Mouse (Mus musculus) layer of hippocampus, adult 2 months (tissue): ENCODE results near the gene Elf2. TPM values are rescaled to one million over a fixed set of nuclear protein-coding genes. Genes with fewer than 3 reads are reported as not detected.
"Not testable (repeated sequence)": the region's sequence is repeated elsewhere in the genome, so short reads cannot be mapped to it uniquely, and the experiment has no call there.

Experiments
- DNase-seq, 2 experiments: peaks; one replicate each; pipeline ENCODE4 v3.0.0; 2022; ENCODE audit warnings: low spot score in 2 of 2
- H3K27ac ChIP-seq: fragments of 200-600 bp; 2 replicates; pipeline ENCODE4 v1.8.1; 2022
- H3K4me3 ChIP-seq: fragments of 200-600 bp; 2 replicates; pipeline ENCODE4 v1.8.1; 2022; ENCODE audit warnings: mild to moderate bottlenecking
- CTCF ChIP-seq: fragments of 200-600 bp; conservative IDR thresholded peaks from 2 replicates; pipeline ENCODE4 v1.8.1; 2022; ENCODE audit warnings: antibody characterized with exemption, mild to moderate bottlenecking, moderate library complexity
- total RNA-seq, 2 experiments: library from RNA; stranded (reverse); gene quantifications; 2 replicates each; pipeline ENCODE4 v1.2.3; 2021

The Elf2 gene
- total RNA-seq, 2 experiments from 2014 or later = 54.6 to 54.9 TPM

DNA sequence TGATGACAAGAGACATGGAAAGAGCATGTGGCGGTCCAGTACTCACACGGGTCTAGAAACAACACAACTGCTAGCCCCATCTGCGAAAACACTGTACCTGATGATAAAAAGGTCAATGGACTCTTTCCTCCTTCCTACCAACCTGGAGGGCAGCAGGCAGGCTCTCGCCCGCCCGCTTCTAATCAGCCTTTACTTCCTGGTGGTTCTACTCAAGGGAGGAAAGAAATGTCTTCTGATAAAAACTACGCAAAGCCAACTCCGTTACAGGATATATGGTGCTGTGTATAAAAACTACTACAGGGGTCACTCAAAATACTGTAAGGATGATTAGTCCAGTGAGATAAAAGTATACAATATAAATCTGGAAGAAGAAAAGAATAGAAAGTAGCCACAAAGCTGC, 5.1 kb downstream of the Elf2 start:
- Histone ChIP-seq H3K27ac (no peak overlapping the region), H3K4me3 (no peak overlapping the region)
- DNase-seq = no peak
- no peak for TF ChIP-seq CTCF

DNA sequence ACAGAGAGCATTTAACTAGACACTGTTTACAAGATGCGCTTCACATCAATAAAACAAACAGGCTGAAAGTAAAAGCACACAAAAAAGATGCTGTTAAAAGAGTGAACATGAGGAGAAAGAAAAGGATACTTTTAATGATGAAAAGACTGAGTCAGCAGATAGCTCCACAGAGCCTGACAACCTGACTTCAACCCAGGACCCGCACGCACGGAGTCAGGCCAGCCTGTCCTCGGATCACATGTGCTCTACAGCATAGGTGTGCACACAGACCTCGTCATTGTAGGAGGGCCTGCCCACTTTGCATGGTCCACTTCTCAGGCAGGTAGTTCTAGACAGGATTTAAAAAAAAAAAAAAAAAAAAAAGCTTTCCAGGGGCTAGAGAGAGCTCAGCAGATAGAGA, 6.5 kb downstream of the Elf2 start:
- no peak for TF ChIP-seq CTCF
- H3K4me3 ChIP-seq = no peak overlapping the region; the same call in 1 of the 2 replicates
- no peak overlapping the region; the same call in 1 of the 2 replicates for H3K27ac ChIP-seq
- no peak for DNase-seq

DNA sequence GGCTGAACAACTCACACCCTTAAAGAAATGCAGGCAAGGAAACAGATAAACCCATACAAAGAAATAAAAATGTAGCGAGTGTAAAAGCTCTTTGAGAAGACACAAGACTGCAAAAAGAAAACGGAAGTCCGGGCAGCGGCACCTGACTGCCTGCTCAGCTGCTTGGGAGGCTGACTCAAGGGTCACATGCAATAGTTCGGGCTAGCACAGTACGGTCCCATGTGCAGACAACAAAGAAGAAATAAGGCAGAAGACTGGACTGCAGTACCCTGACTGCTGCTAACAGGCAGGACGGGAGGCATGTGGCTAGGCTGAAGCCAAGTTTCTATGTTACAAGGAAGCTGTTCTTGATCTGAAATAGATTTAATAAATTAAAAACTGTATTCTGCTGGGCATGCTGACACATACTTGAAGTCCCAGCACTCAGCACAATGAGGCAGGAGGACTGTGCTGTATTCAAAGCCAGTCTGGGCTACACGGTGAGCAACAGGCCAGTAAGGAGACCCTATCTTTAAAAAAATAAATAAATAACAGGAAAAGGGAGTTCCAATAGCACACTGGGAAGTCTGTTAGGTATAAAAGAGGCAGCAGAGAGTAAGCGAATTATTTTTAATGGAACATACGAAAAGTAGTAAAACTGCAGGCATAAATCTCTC, 7.1 kb downstream of the Elf2 start:
- no peak for TF ChIP-seq CTCF
- peak overlapping the region; percentile 4; the same call in 1 of the 2 replicates for H3K4me3 ChIP-seq
- DNase-seq = no peak
- peak overlapping the region; percentile 12; the same call in 1 of the 2 replicates for H3K27ac ChIP-seq

DNA sequence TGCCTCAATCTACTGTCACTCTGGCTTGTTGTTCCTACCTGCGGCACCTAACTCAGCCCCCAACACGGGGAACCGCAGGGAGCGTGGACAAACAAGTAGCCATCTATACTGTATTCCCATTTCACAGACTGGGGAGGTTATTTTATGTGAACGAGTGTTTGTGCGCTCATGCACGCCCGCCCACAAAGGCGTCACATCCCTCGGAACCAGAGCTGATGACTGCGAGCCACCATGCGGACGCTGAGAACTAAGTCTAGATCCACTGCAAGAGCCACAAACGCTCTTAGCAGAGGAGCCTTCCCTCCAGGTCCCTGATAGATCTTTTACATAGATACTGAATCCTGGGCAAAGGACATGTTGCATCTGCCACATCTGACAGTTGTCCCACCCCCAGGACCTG, 10.4 kb downstream of the Elf2 start:
- TF ChIP-seq CTCF = no peak
- H3K27ac ChIP-seq = no peak overlapping the region
- DNase-seq = no peak
- no peak overlapping the region for H3K4me3 ChIP-seq

- peak overlapping the region; percentile 1; the same call in 1 of the 2 replicates for H3K4me3 ChIP-seq
- no peak for TF ChIP-seq CTCF
- peak overlapping the region; percentile 61 for H3K27ac ChIP-seq
- DNase-seq = no peak
Measured at GRCm38 (mm10) chr3:51328546-51328945, 11.9 kb downstream of the Elf2 start.

DNA sequence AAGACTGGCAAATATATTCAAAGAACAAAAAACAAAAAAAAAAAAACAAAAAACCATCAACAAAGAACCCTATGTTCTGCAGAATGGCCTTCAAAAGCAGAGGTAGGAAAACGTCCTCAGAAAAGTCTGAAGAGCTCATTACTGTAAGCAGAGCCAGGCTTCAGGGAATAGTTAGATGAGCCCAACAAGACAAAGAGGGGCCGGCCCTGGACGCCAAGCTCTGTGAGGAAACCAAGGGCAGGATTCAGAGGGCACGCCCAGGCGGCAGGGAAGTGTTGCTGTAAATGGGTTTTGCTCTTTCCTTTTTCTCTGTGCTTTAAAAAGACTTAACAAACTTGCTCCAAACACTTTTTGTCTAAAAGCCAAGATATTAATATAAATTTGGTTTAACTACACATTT, 12.6 kb downstream of the Elf2 start:
- Histone ChIP-seq H3K4me3 (no peak overlapping the region; the same call in 1 of the 2 replicates), H3K27ac (peak overlapping the region; percentile 61)
- TF ChIP-seq CTCF = no peak
- no peak for DNase-seq

DNA sequence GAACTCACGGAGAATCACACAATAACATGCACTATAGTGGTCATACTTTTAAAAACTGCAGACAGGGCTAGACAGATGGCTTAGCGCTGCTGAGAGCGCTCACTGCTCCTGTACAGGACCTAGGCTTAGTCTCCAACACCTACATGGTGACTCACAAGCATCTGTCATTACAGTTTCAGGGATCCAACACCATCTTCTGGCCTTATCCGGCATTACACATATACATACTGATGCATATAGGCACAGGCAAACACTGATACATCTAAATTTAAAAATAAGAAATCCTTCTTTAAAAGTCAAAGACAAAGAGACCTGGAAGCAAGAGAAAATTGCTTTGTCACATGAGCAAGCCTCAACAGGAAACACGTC, 13.1 kb downstream of the Elf2 start:
- DNase-seq = no peak
- TF ChIP-seq CTCF = peak; percentile 69
- Histone ChIP-seq H3K4me3 (no peak overlapping the region), H3K27ac (peak overlapping the region; percentile 61)

DNA sequence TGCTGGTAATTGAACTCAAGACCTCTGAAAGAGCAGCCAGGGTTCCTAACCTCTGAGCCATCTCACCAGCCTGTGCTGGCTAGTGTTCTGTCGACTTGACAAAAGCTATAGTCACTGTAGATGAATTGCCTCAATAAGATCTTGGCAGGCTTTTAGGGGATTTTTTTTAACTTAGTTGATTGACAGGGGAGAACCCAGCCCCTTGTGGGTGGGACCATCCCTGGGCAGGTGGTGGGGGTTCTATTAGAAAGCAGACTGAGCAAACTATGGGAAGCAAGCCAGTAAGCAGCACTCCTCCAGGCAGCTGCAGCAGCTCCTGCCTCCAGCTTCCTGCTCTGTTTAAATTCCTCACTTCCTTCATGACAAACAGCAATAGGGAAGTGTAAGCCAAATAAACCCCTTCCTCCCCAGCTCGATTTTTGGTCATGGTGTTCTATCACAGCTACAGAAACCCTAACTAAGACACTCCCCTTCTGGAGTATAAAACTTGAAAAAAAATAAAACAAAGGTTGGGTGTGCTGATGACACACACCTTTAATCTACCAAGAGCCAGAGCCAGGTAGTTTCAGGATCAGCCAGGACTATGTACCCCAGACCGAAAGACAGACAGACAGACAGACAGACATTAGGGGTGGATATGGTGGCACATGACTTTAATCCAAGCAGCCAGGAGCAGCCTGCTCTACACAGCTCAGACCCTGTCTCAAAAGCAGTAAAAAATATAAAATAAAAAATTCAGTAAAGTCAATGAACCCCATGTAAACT, 13.6 kb downstream of the Elf2 start:
- no peak overlapping the region for H3K4me3 ChIP-seq
- peak overlapping the region; percentile 61 for H3K27ac ChIP-seq
- DNase-seq = peak; percentile 41 to 80
- no peak for TF ChIP-seq CTCF

GRCm38 (mm10) chr3:51325475-51325874, 15.0 kb downstream of the Elf2 start:
- Histone ChIP-seq H3K4me3 (no peak overlapping the region), H3K27ac (no peak overlapping the region)
- DNase-seq = no peak
- peak; percentile 38 for TF ChIP-seq CTCF

- TF ChIP-seq CTCF = no peak
- H3K27ac ChIP-seq = no peak overlapping the region
- no peak for DNase-seq
- H3K4me3 ChIP-seq = no peak overlapping the region
Measured at GRCm38 (mm10) chr3:51323006-51323405, 17.5 kb downstream of the Elf2 start.

DNA sequence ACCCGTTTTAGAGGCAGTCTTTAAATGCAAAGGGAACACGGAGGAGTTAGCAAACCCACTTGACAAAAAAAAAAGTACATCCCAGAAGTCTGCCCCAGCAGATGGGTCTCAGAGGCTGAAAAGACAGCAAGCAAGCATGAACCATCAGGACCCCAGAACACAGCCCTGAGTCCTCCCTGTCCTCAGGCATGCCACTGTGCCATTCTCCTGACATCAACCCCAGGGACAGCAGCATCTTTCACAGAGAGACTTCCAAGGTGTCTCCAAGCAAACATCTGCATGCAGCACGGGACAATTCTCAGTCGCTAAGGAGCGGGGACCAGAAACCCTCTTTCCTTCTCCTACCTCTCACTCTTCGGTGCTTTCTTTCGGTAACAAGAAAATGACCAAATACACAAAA, 18.1 kb downstream of the Elf2 start:
- H3K4me3 ChIP-seq = no peak overlapping the region
- TF ChIP-seq CTCF = no peak

GRCm38 (mm10) chr3:51321141-51321540, 19.3 kb downstream of the Elf2 start:
- no peak for TF ChIP-seq CTCF
- H3K4me3 ChIP-seq = no peak overlapping the region
- DNase-seq = no peak
- H3K27ac ChIP-seq = no peak overlapping the region

More for the DNA sequence above, 18.1 kb downstream of the Elf2 start:
- DNase-seq = no peak
- no peak overlapping the region for H3K27ac ChIP-seq

DNA sequence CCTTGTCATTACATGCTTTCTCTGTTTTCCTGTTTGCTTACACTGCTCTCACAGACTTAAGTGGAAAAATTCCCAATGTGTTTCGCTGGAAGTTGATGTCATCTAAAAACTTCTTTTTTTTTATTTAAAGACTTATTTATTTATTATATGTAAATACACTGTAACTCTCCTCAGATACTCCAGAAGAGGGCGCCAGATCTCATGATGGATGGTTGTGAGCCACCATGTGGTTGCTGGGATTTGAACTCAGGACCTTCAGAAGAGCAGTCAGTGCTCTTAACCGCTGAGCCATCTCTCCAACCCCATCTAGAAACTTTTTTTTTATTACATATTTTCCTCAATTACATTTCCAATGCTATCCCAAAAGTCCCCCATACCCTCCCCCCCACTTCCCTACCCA, 22.4 kb downstream of the Elf2 start:
- not testable (repeated sequence) for H3K27ac ChIP-seq, H3K4me3 ChIP-seq, DNase-seq
- TF ChIP-seq CTCF = peak; percentile 63

DNA sequence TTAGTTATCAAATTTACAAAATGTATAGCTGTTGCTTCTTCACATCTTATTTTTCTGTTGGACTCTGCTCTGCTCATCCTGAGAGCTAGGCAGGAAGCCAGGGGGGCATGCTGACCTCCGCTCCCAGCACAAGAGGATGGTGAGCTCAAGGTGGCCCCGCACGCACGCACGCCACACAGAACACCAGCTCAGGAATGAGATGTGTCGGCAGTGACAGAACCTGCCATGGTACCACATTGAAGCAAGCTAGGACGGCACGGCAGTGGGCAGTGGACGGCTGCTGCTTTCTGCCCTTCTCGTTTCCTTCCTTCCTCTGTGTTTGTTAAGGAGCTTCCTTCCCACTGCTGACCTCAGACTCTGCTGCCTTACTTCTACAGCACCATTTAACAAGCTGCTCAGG, 23.6 kb downstream of the Elf2 start:
- no peak for TF ChIP-seq CTCF
- Histone ChIP-seq H3K27ac (no peak overlapping the region), H3K4me3 (no peak overlapping the region)
- no peak for DNase-seq
